Mouse (Mus musculus): Measurements from ENCODE around the gene Srl. TPM values are rescaled to one million over a fixed set of nuclear protein-coding genes. Genes with fewer than 3 reads are reported as not detected.
A peak's percentile ranks its signal among the peaks of the same experiment; 100 is the strongest.

The Srl gene
- polyA plus RNA-seq, 1 experiment from 2014 or later = 5.5 TPM

DNA sequence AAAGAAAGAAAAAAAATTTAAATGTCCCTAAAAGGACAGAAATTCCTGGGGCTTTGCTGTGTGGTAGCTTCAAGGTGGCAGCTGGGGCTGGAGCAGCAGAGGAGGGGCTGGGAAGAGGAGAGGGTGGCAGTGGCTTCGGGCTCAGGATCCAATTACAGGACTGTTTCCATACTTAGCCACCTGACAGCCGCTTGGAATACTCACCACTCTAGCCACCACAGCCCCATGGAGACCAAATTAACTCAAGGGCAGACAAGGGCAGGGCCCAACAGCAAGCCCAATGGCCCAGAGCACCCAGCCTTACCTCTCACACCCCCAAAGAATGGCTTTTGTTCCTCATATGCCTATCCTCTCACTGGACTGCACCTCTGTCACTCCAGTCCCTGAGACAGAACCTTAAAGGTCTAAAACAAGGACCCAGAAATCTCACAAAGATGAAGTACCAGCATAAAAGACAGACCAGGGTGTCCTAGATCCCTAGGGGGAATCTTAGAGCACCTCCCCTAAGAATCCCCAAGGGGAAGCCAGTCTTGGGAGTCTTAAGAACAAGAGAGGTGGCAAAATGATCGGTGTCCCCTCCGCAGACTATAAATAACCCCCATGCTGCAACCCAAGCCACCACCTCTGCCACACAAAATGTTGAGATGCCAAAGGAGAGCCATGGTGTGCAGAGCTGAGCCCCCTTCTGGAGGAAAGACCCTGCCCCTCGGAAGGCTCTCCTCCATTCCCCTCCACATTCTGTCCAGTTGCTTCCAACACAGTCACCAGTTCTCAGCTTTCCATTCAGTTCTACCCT is 19.7 kb downstream of the Srl start:
- DNase-seq (ENCODE audit: low spot score) (no peak), ATAC-seq (peak; percentile 44)
- WGBS = 60% methylated on average over 5 of the region's 5 CpGs
- H3K9me3 ChIP-seq (ENCODE audit: low read length) = no peaks in the 10 kb centered on the region
- no peak overlapping the region for H3K4me2 ChIP-seq (replicated peaks; ENCODE audit: low read depth, low read length)
- no peak overlapping the region for H3K9ac ChIP-seq (replicated peaks; ENCODE audit: low read depth)
- no peak for TF ChIP-seq CTCF (IDR thresholded peaks at IDR 0.05)
- no peak for TF ChIP-seq EP300 (IDR thresholded peaks at IDR 0.05)
- no peaks in the 10 kb centered on the region for H3K4me1 ChIP-seq (ENCODE audit: insufficient read depth, low read depth, low read length)
- no peak overlapping the region for H3K4me3 ChIP-seq (ENCODE audit: low read depth, low read length)
- no peaks in the 10 kb centered on the region for H3K36me3 ChIP-seq (ENCODE audit: insufficient read depth, low read length)
- no peaks in the 10 kb centered on the region for H3K27me3 ChIP-seq (replicated peaks; ENCODE audit: insufficient read depth, low read length)
- no peak overlapping the region for H3K27ac ChIP-seq (ENCODE audit: low read length)

DNA sequence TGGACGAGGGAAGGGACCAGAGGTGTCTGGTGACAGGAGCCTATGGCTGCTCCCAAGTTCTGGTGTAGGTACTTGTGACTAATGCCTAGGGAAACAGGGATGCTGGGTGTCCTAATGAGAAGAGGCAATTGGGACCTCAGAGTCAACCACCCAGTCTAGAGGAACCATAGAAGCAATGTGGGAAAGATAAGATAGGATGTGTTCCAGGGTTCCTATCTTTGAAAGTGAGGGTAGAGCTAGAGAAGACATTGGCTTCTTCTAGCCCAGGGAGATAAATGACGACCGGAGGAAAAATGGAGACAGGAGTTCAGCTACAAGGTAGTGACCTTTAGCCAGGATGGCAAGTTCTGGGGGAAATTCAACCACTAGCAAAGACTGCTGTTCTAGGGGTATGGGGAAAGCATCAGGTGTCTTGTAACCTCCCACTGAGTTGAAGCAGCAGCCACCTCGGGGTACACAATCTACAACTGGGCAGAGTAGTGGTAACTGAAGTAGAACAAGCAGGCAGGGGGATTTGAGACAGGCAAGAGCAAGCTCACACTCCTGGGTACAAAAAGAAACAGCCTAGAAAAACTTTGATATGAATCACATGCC is 20.4 kb downstream of the Srl start:
- no peak overlapping the region for H3K4me3 ChIP-seq (ENCODE audit: low read depth, low read length)
- no peak overlapping the region for H3K27ac ChIP-seq (ENCODE audit: low read length)

DNA sequence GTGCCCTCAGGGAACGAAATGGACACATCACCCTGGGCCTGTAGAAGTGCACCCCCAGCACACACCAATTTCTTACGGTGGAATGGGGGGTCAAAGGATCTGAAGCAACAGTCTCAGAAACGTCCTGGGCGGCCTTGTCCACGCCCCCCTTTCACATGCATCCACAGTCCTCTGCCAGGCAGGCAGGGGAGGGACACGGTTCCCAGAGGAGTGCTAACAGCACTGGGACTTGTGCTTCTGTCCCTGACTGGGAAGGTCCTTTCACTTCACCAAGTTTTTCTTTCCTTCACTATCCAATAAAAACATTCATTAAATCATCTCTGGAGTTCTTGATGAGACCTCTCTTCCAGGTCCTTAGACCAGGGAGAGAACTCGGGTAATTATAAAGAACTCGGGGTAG is 20.9 kb downstream of the Srl start:
- Histone ChIP-seq H3K4me2 (replicated peaks; ENCODE audit: low read depth, low read length) (no peak overlapping the region), H3K36me3 (ENCODE audit: insufficient read depth, low read length) (no peaks in the 10 kb centered on the region), H3K27ac (ENCODE audit: low read length) (no peak overlapping the region), H3K4me1 (ENCODE audit: insufficient read depth, low read depth, low read length) (no peaks in the 10 kb centered on the region), H3K4me3 (ENCODE audit: low read depth, low read length) (no peak overlapping the region), H3K9ac (replicated peaks; ENCODE audit: low read depth) (no peak overlapping the region), H3K27me3 (replicated peaks; ENCODE audit: insufficient read depth, low read length) (no peaks in the 10 kb centered on the region), H3K9me3 (ENCODE audit: low read length) (no peaks in the 10 kb centered on the region)
- 64% methylated on average over 8 of the region's 8 CpGs for WGBS
- no peak for TF ChIP-seq EP300 (IDR thresholded peaks at IDR 0.05)
- TF ChIP-seq CTCF (IDR thresholded peaks at IDR 0.05) = no peak
- no peak for ATAC-seq
- DNase-seq (ENCODE audit: low spot score) = no peak

More for the DNA sequence above, 20.4 kb downstream of the Srl start:
- H3K9me3 ChIP-seq (ENCODE audit: low read length) = no peaks in the 10 kb centered on the region
- no peaks in the 10 kb centered on the region for H3K27me3 ChIP-seq (replicated peaks; ENCODE audit: insufficient read depth, low read length)
- DNase-seq (ENCODE audit: low spot score) (no peak), ATAC-seq (no peak)
- H3K4me2 ChIP-seq (replicated peaks; ENCODE audit: low read depth, low read length) = no peak overlapping the region
- TF ChIP-seq CTCF (IDR thresholded peaks at IDR 0.05) (no peak), EP300 (IDR thresholded peaks at IDR 0.05) (no peak)
- 77% methylated on average over 4 of the region's 4 CpGs for WGBS
- no peaks in the 10 kb centered on the region for H3K36me3 ChIP-seq (ENCODE audit: insufficient read depth, low read length)
- no peaks in the 10 kb centered on the region for H3K4me1 ChIP-seq (ENCODE audit: insufficient read depth, low read depth, low read length)
- no peak overlapping the region for H3K9ac ChIP-seq (replicated peaks; ENCODE audit: low read depth)

DNA sequence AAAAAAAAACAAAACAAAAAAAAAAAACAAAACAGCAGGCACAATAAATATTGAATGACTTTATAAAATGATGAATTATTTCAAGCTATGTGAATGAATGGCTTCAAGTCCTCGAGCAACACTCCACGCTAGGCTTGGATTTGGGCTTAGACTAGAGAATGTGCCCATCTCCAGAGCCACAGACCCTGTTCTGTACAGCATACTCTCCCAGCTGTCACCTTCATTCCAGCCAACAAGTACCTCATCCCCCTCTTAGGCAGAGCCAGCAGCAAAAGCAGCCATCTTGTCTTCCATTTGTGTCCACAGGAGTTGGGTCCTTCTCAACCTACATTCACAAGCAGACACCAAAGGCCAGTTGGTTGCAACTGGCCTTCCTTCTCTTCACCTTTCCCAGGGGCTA is 21.8 kb downstream of the Srl start:
- Histone ChIP-seq H3K4me2 (replicated peaks; ENCODE audit: low read depth, low read length) (no peak overlapping the region), H3K9ac (replicated peaks; ENCODE audit: low read depth) (no peak overlapping the region), H3K4me1 (ENCODE audit: insufficient read depth, low read depth, low read length) (peaks cover under 1% of the 10 kb centered on the region; the same call in 1 of the 2 replicates), H3K27ac (ENCODE audit: low read length) (no peak overlapping the region), H3K9me3 (ENCODE audit: low read length) (no peaks in the 10 kb centered on the region), H3K36me3 (ENCODE audit: insufficient read depth, low read length) (no peaks in the 10 kb centered on the region), H3K4me3 (ENCODE audit: low read depth, low read length) (no peak overlapping the region), H3K27me3 (replicated peaks; ENCODE audit: insufficient read depth, low read length) (no peaks in the 10 kb centered on the region)
- TF ChIP-seq EP300 (IDR thresholded peaks at IDR 0.05) (no peak), CTCF (IDR thresholded peaks at IDR 0.05) (no peak)
- ATAC-seq (no peak), DNase-seq (ENCODE audit: low spot score) (no peak)
- 96% methylated on average over 2 of the region's 2 CpGs for WGBS

DNA sequence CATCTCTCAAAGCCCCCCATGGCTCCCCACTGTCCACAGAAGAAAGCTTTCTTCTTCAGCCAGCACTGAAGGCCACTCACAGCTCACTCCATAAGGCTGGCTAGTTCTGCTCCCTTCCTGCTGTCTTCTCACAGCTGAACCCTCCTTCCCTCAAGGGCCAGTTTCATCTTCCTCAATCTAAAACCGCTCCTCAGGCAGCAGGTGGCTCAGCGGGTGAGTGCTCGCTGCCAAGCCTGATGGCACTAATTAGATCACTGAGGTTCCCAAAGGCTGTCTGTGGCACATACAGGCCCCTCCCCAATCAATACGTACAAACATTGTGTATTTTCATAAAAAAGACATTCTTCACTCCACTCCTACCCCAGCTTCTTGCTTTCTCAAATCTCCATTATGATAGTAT is 22.5 kb downstream of the Srl start:
- no peak for DNase-seq (ENCODE audit: low spot score)
- WGBS = 80% methylated on average over 4 of the region's 4 CpGs
- H3K27me3 ChIP-seq (replicated peaks; ENCODE audit: insufficient read depth, low read length) = no peaks in the 10 kb centered on the region
- no peak overlapping the region for H3K4me3 ChIP-seq (ENCODE audit: low read depth, low read length)
- no peaks in the 10 kb centered on the region for H3K9me3 ChIP-seq (ENCODE audit: low read length)
- no peaks in the 10 kb centered on the region for H3K36me3 ChIP-seq (ENCODE audit: insufficient read depth, low read length)
- no peak overlapping the region for H3K4me2 ChIP-seq (replicated peaks; ENCODE audit: low read depth, low read length)
- no peak for ATAC-seq
- no peak overlapping the region for H3K9ac ChIP-seq (replicated peaks; ENCODE audit: low read depth)
- TF ChIP-seq CTCF (IDR thresholded peaks at IDR 0.05) (no peak), EP300 (IDR thresholded peaks at IDR 0.05) (no peak)
- no peak overlapping the region for H3K27ac ChIP-seq (ENCODE audit: low read length)
- H3K4me1 ChIP-seq (ENCODE audit: insufficient read depth, low read depth, low read length) = peaks cover 3% of the 10 kb centered on the region; the same call in 1 of the 2 replicates

DNA sequence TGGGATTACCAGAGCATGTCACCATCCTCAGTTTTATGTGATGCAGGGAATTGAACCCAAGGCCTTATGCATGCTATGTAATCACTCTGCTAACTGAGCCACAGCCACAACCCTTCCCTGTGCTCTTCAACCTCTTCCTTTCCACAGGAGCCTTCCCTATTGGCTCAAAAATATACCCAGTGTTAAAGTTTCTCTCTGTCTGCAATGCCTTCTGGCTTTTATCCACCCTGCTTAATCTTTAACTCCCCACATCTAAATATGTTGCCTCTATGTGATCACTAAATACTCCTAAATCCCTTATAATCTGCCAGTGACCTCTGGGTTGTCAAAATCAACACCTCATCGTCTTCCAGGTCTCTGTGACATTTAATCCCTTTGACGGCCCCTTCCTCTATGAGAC is 23.7 kb downstream of the Srl start:
- no peak for ATAC-seq
- 60% methylated on average over 2 of the region's 2 CpGs for WGBS
- no peak for DNase-seq (ENCODE audit: low spot score)
- Histone ChIP-seq H3K4me2 (replicated peaks; ENCODE audit: low read depth, low read length) (no peak overlapping the region), H3K36me3 (ENCODE audit: insufficient read depth, low read length) (no peaks in the 10 kb centered on the region), H3K9me3 (ENCODE audit: low read length) (no peaks in the 10 kb centered on the region), H3K27me3 (replicated peaks; ENCODE audit: insufficient read depth, low read length) (no peaks in the 10 kb centered on the region), H3K4me3 (ENCODE audit: low read depth, low read length) (no peak overlapping the region), H3K4me1 (ENCODE audit: insufficient read depth, low read depth, low read length) (peaks cover 4% of the 10 kb centered on the region; the same call in 1 of the 2 replicates), H3K27ac (ENCODE audit: low read length) (no peak overlapping the region), H3K9ac (replicated peaks; ENCODE audit: low read depth) (no peak overlapping the region)
- TF ChIP-seq CTCF (IDR thresholded peaks at IDR 0.05) (no peak), EP300 (IDR thresholded peaks at IDR 0.05) (no peak)
